Mouse (Mus musculus) lung, adult 2 months (tissue): ENCODE measurements around the gene Pygl.

ENCODE experiments used
- CTCF ChIP-seq: fragments of 200-500 bp; IDR thresholded peaks from 2 replicates; pipeline ENCODE4 v1.5.1; 2011; ENCODE audit warnings: mild to moderate bottlenecking, low read length, control low read depth; ENCODE audit not compliant: insufficient read depth
- POLR2A ChIP-seq: fragments of 200-500 bp; IDR thresholded peaks from 2 replicates; pipeline ENCODE4 v1.6.1; 2011; ENCODE audit warnings: low read depth, mild to moderate bottlenecking, control low read depth, low read length, borderline replicate concordance; ENCODE audit errors: extremely low read depth

DNA sequence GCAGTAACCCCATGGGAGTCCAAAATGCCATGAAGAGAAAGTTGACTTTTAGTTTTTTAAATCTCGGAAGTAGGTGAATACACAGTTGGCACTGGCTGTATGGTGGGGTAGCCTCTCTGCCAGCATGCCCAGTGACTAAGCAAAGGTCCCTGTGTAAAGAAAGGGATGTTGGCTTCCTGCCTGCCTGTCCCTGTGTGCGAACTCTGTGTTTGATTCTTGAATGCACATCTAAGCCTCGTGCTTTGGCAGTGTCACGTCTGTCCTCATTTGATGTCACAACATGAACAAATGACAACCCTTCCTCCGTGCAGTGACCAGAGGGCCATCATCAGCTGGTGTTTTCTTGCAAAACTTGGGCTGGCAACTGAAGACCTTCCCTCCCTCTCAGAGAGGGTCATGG, 34.9 kb downstream of the Pygl start:
- TF ChIP-seq CTCF = no peak
- no peak for TF ChIP-seq POLR2A
